ENCODE assay signal across 23 mouse cellular contexts in the genomic region with DNA sequence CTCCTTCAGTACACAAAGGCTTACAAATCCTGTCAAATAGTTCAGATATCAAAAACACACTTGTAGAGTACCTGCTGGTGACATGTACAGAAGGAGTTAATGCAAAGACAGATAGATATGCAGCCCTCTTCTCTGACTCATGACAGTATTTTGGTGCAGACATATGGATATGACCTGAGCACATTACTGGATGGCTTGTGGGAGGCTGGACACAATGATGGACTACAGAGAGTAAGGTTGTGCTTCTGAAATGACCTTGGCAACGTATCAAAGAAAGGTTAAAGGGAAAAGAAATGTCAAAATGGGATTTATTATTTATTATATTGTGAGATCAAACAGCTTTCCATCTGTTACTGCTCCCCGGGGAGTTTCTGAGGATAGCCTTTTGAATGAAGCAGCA.
DNase-seq lines count a peak whose midpoint lies in the region; ATAC-seq and TF ChIP-seq lines count a peak whose summit lies in the region.
"Had no signal": no experiment of that assay in that cellular context is flagged by ENCODE, and none has a peak within 500 bp of the region (broad histone marks: within the 10 kb centered on the region; RNA-seq: fewer than 3 reads in every experiment).

No protein-coding gene starts in this region.

- no peaks in the 10 kb centered on the region for H3K4me1 ChIP-seq in kidney, postnatal 0 days (replicated peaks; ENCODE audit: insufficient read depth, low read length)
- no peaks in the 10 kb centered on the region for H3K4me1 ChIP-seq in midbrain, embryonic 11.5 days (ENCODE audit: control insufficient read depth, insufficient read depth, low read length)
- no peaks in the 10 kb centered on the region for H3K4me1 ChIP-seq in midbrain, embryonic 10.5 days
- no peaks in the 10 kb centered on the region for H3K4me1 ChIP-seq in hindbrain, postnatal 0 days (ENCODE audit: insufficient read depth, low read length)
- H3K4me1 ChIP-seq: embryonic facial prominence, embryonic 10.5 days; embryonic facial prominence, embryonic 12.5 days; forebrain, embryonic 13.5 days; forebrain, embryonic 15.5 days had no signal

- no peak overlapping the region for H3K27ac ChIP-seq in kidney, postnatal 0 days
- no peak overlapping the region for H3K27ac ChIP-seq in midbrain, embryonic 11.5 days (ENCODE audit: low read depth, low read length)
- H3K27ac ChIP-seq in midbrain, embryonic 10.5 days (replicated peaks) = no peak overlapping the region
- no peak overlapping the region for H3K27ac ChIP-seq in hindbrain, postnatal 0 days
- H3K27ac ChIP-seq: embryonic facial prominence, embryonic 10.5 days; embryonic facial prominence, embryonic 12.5 days; forebrain, embryonic 13.5 days; forebrain, embryonic 15.5 days had no signal

- H3K27me3 ChIP-seq in kidney, postnatal 0 days (ENCODE audit: insufficient read depth, low read length) = no peaks in the 10 kb centered on the region
- no peaks in the 10 kb centered on the region for H3K27me3 ChIP-seq in midbrain, embryonic 11.5 days (ENCODE audit: control insufficient read depth, insufficient read depth, low read length)
- H3K27me3 ChIP-seq in midbrain, embryonic 10.5 days (ENCODE audit: low read depth, poor library complexity, severe bottlenecking) = no peaks in the 10 kb centered on the region
- H3K27me3 ChIP-seq in hindbrain, postnatal 0 days (ENCODE audit: insufficient read depth, low read length) = no peaks in the 10 kb centered on the region
- H3K27me3 ChIP-seq: CH12.LX; embryonic facial prominence, embryonic 12.5 days; forebrain, embryonic 13.5 days; forebrain, embryonic 15.5 days; Patski had no signal

- DNase-seq in kidney, postnatal 0 days (ENCODE audit: low spot score) = peak; percentile 33
- DNase-seq in kidney, postnatal 14 days = no peak
- DNase-seq in midbrain, embryonic 11.5 days (ENCODE audit: low spot score, missing footprints) = peak; percentile 60
- DNase-seq in midbrain, embryonic 10.5 days (ENCODE audit: low spot score) = no peak
- DNase-seq in hindbrain, postnatal 0 days (ENCODE audit: low spot score) = no peak
- DNase-seq: adrenal gland, adult 8-10 months; adrenal gland, postnatal 14 days; adrenal gland, postnatal 36 days; B cell, adult 2 months; cerebellum, adult 11-12 months; cerebellum, adult 2 months; cerebellum, adult 9-10 months; cerebellum, postnatal 10 days; cerebellum, postnatal 25 days had no signal

- no peaks in the 10 kb centered on the region for H3K9me3 ChIP-seq in kidney, postnatal 0 days (replicated peaks; ENCODE audit: low read length)
- H3K9me3 ChIP-seq in midbrain, embryonic 11.5 days (ENCODE audit: control insufficient read depth, low read length) = no peaks in the 10 kb centered on the region
- no peaks in the 10 kb centered on the region for H3K9me3 ChIP-seq in midbrain, embryonic 10.5 days (replicated peaks)
- no peaks in the 10 kb centered on the region for H3K9me3 ChIP-seq in hindbrain, postnatal 0 days (ENCODE audit: low read length)
- H3K9me3 ChIP-seq: embryonic facial prominence, embryonic 10.5 days; embryonic facial prominence, embryonic 12.5 days; forebrain, embryonic 13.5 days; forebrain, embryonic 15.5 days; G1E had no signal

- ATAC-seq in kidney, postnatal 0 days (replicated peaks; ENCODE audit: low FRiP score, low read depth) = no peak
- no peak for ATAC-seq in midbrain, embryonic 11.5 days (ENCODE audit: low FRiP score)
- no peak for ATAC-seq in hindbrain, postnatal 0 days
- ATAC-seq: activated CD4-positive, CD25-positive, alpha-beta regulatory T cell, adult 4 months; CD4-positive, CD25-positive, alpha-beta regulatory T cell, adult 4 months; forebrain, embryonic 13.5 days; forebrain, embryonic 15.5 days; Patski had no signal

- TF ChIP-seq CTCF in kidney, postnatal 0 days (IDR thresholded peaks at IDR 0.05; ENCODE audit: low read depth) = no peak
- TF ChIP-seq CTCF in hindbrain, postnatal 0 days (IDR thresholded peaks at IDR 0.05; ENCODE audit: low read depth) = no peak

- H3K4me3 ChIP-seq in kidney, postnatal 0 days (replicated peaks; ENCODE audit: low read depth, low read length) = no peak overlapping the region
- no peak overlapping the region for H3K4me3 ChIP-seq in midbrain, embryonic 11.5 days (ENCODE audit: low read depth, low read length)
- no peak overlapping the region for H3K4me3 ChIP-seq in midbrain, embryonic 10.5 days
- no peak overlapping the region for H3K4me3 ChIP-seq in hindbrain, postnatal 0 days (ENCODE audit: low read length)
- H3K4me3 ChIP-seq: embryonic facial prominence, embryonic 10.5 days; embryonic facial prominence, embryonic 12.5 days; forebrain, embryonic 13.5 days; forebrain, embryonic 15.5 days had no signal

- H3K9ac ChIP-seq in kidney, postnatal 0 days (ENCODE audit: low read depth, low read length) = no peak overlapping the region
- H3K9ac ChIP-seq in midbrain, embryonic 11.5 days (ENCODE audit: low read length) = no peak overlapping the region
- H3K9ac ChIP-seq in hindbrain, postnatal 0 days (replicated peaks; ENCODE audit: low read length) = no peak overlapping the region
- H3K9ac ChIP-seq: embryonic facial prominence, embryonic 12.5 days; forebrain, embryonic 13.5 days; forebrain, embryonic 15.5 days had no signal

- 41% methylated on average over 2 of the region's 2 CpGs for WGBS in kidney, postnatal 0 days
- 85% methylated on average over 2 of the region's 2 CpGs for WGBS in midbrain, embryonic 11.5 days
- 84% methylated on average over 2 of the region's 2 CpGs for WGBS in midbrain, embryonic 10.5 days
- WGBS in hindbrain, postnatal 0 days = 78% methylated on average over 2 of the region's 2 CpGs

- H3K36me3 ChIP-seq in kidney, postnatal 0 days (ENCODE audit: insufficient read depth, low read length) = no peaks in the 10 kb centered on the region
- H3K36me3 ChIP-seq in midbrain, embryonic 11.5 days (ENCODE audit: control insufficient read depth, insufficient read depth, low read length) = no peaks in the 10 kb centered on the region
- no peaks in the 10 kb centered on the region for H3K36me3 ChIP-seq in midbrain, embryonic 10.5 days
- H3K36me3 ChIP-seq in hindbrain, postnatal 0 days (ENCODE audit: insufficient read depth, low read length) = no peaks in the 10 kb centered on the region
- H3K36me3 ChIP-seq: embryonic facial prominence, embryonic 10.5 days; embryonic facial prominence, embryonic 12.5 days; forebrain, embryonic 15.5 days; G1E had no signal

- no peak overlapping the region for H3K4me2 ChIP-seq in kidney, postnatal 0 days (ENCODE audit: low read length)
- no peak overlapping the region for H3K4me2 ChIP-seq in midbrain, embryonic 11.5 days
- no peak overlapping the region for H3K4me2 ChIP-seq in hindbrain, postnatal 0 days (ENCODE audit: low read depth, low read length)
- H3K4me2 ChIP-seq: embryonic facial prominence, embryonic 12.5 days; forebrain, embryonic 13.5 days; forebrain, embryonic 15.5 days had no signal

Comparison
In these comparisons a context has a peak if more than half of its experiments do, and no peak if none do; other contexts are left out.
1. DNase-seq: peak in kidney, postnatal 0 days (single experiment) and midbrain, embryonic 11.5 days (single experiment); none in kidney, postnatal 14 days (single experiment), midbrain, embryonic 10.5 days (single experiment) and hindbrain, postnatal 0 days (single experiment).